Mouse (Mus musculus) heart, embryonic 10.5 days (tissue): ENCODE data around the gene Slc6a18. TPM values are rescaled to one million over a fixed set of nuclear protein-coding genes. Genes with fewer than 3 reads are reported as not detected.

Experiments
- DNase-seq: peaks from one replicate; pipeline ENCODE4 v3.0.0-alpha.2; 2017; ENCODE audit warnings: low spot score
- H3K27ac ChIP-seq: fragments of 300-500 bp; sonication (generic); 2 replicates; pipeline ENCODE4 v1.5.1; 2016; ENCODE audit warnings: mild to moderate bottlenecking
- H3K27me3 ChIP-seq: fragments of 300-500 bp; sonication (generic); 2 replicates; pipeline ENCODE4 v1.6.1; 2016; ENCODE audit warnings: mild to moderate bottlenecking; ENCODE audit not compliant: poor library complexity, insufficient read depth, severe bottlenecking
- H3K36me3 ChIP-seq: fragments of 300-500 bp; sonication (generic); 2 replicates; pipeline ENCODE4 v1.6.1; 2016; ENCODE audit warnings: mild to moderate bottlenecking, moderate library complexity
- H3K4me1 ChIP-seq: fragments of 300-500 bp; sonication (generic); 2 replicates; pipeline ENCODE4 v1.6.1; 2016; ENCODE audit warnings: mild to moderate bottlenecking
- H3K4me3 ChIP-seq: fragments of 300-500 bp; sonication (generic); 2 replicates; pipeline ENCODE4 v1.5.1; 2016; ENCODE audit warnings: mild to moderate bottlenecking, moderate library complexity
- H3K9me3 ChIP-seq: fragments of 300-500 bp; sonication (generic); 2 replicates; pipeline ENCODE4 v1.6.1; 2016; ENCODE audit warnings: mild to moderate bottlenecking, moderate library complexity
- WGBS: fragments of 180-500 bp; shearing (Covaris S2); methylation state at CpG from one replicate; pipeline ENCODE4 v1.1.7; 2016; 5-methylcytosine and 5-hydroxymethylcytosine counted together
- polyA plus RNA-seq: library from polyadenylated mRNA; unstranded; fragments of >200 nt; fragmentation: Nextera tagmentation; extraction: Ambion mirVana; gene quantifications from 2 replicates; pipeline ENCODE4 v1.2.1, GENCODE M21; 2016

The Slc6a18 gene
- polyA plus RNA-seq, 1 experiment from 2014 or later: not detected

DNA sequence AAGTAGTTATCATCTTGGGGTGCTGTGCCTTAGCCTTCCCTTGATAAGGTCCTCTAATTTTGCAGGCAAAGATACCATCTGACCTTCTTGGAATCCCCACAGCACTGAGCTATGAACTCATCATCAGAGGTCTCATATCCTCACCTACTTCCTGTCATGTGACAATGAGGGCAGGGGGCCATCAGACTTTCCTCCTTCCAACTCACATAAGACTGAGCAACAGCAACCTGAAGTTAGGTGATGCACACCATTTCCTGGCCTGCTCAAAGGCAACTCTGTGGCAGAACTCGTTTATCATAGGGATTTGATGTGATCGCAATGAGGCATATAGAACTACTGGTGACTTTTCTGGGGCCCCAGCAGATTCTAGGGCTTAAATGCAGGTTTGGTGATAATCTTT is 4.4 kb upstream of the Slc6a18 start:
- Histone ChIP-seq H3K27me3 (no peaks in the 10 kb centered on the region; the same call in 1 of the 2 replicates), H3K4me3 (no peak overlapping the region), H3K9me3 (no peaks in the 10 kb centered on the region), H3K27ac (no peak overlapping the region), H3K36me3 (no peaks in the 10 kb centered on the region), H3K4me1 (no peaks in the 10 kb centered on the region; the same call in 1 of the 2 replicates)
- DNase-seq: no peak
- WGBS: 85% methylated on average over 2 of the region's 2 CpGs

DNA sequence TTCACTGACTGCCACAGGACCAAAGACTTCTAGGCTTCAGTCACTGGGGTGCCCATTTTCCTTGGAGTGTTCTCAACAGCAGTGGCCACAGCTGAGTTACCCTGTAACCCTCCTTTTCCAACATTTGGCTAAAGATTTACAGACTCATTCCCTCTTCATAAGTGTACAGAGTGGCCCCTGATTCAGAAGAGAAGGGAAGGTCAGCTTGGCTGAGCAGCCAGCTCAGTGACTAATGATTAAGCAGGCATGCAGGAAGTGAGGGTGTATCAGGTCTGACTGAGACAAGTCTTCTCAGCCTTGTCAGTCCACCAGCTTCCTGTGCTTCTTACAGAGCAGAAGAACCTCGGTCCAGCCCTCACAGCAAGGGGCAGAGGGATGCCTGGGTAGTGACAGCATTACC is 2.6 kb upstream of the Slc6a18 start:
- no peaks in the 10 kb centered on the region for H3K36me3 ChIP-seq
- no peak for DNase-seq
- H3K4me3 ChIP-seq: no peak overlapping the region
- no peak overlapping the region for H3K27ac ChIP-seq
- WGBS: 23% methylated on average over 1 of the region's 1 CpGs
- no peaks in the 10 kb centered on the region for H3K9me3 ChIP-seq
- no peaks in the 10 kb centered on the region; the same call in 1 of the 2 replicates for H3K4me1 ChIP-seq
- H3K27me3 ChIP-seq: no peaks in the 10 kb centered on the region; the same call in 1 of the 2 replicates

DNA sequence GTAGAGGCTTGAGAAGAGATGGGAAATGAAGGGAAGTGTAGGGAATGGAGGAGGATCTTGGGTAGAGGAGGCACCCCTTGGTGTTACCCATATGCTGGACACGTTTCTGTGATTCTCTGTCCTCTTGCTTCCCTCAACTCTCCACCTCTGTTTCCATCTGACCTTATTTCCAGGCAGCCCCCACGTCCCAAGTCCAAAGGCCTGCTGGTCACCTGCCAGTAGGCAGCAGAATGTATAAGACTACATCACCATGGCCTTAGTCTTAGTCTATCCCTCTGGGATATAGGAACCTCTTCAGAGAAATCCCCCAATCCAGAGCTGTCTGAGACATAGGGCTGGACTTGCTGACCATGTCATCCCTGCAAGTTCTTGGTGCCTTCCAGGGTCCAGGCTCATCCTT is 1.5 kb upstream of the Slc6a18 start:
- no peaks in the 10 kb centered on the region for H3K36me3 ChIP-seq
- no peaks in the 10 kb centered on the region; the same call in 1 of the 2 replicates for H3K4me1 ChIP-seq
- 55% methylated on average over 2 of the region's 2 CpGs for WGBS

DNA sequence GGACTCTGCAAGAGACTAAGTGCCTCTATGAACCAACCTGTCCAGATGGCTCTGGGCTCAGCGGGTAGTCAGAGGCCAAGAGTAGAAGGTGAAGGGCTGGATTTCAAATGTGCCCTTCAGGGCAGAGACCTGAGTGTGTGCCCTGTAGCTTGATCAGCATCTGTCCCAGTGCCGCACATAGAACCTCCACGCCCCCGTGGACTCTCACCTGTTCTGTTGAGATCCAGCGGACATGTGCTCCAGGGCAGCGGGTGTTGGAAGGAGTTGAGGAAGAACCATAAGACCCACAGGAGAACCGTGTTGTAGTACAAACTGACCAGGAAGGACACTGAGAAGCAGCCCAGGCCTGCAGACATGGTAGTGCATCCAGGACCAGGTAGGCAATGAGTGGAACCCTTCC is 2.7 kb downstream of the Slc6a18 start:
- H3K36me3 ChIP-seq: no peaks in the 10 kb centered on the region
- peaks cover 11% of the 10 kb centered on the region for H3K27me3 ChIP-seq
- no peaks in the 10 kb centered on the region for H3K9me3 ChIP-seq
- no peak overlapping the region for H3K4me3 ChIP-seq
- no peaks in the 10 kb centered on the region for H3K4me1 ChIP-seq
- no peak for DNase-seq
- WGBS: 82% methylated on average over 7 of the region's 7 CpGs
- no peak overlapping the region for H3K27ac ChIP-seq

More for the DNA sequence above, 1.5 kb upstream of the Slc6a18 start:
- no peaks in the 10 kb centered on the region for H3K9me3 ChIP-seq
- no peak overlapping the region for H3K4me3 ChIP-seq
- H3K27me3 ChIP-seq: 0 out of 2 replicates have a peak, but pooled peaks cover 3% of the 10 kb centered on the region
- no peak for DNase-seq
- H3K27ac ChIP-seq: no peak overlapping the region

DNA sequence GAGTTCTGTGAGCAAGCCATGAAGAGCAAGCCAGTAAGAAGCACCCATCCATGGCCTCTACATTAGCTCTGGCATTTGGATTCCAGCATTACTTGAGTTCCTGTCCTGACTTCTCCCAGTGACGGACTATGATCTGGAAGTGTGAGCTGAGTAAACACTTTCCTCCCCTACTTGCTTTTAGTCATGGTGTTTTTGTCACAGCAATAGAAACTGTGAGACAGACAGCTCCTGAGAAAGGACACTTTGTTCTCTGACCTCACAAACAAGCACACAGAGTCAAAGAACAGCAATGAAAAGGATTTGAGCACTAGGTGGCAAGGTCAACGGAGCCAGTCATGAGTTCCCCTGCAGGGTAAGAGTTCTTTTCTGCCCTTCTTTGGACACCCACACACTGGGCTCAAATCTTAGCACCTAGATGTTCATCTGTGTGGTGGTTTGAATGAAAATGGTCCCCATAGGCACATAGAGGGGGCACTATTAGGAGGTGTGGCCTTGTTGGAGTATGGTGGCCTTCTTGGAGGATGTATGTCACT is 17.6 kb downstream of the Slc6a18 start:
- no peak for DNase-seq
- H3K4me1 ChIP-seq: no peaks in the 10 kb centered on the region
- H3K9me3 ChIP-seq: no peaks in the 10 kb centered on the region
- H3K4me3 ChIP-seq: no peak overlapping the region
- H3K27me3 ChIP-seq: peaks cover 7% of the 10 kb centered on the region; the same call in 1 of the 2 replicates
- no peak overlapping the region for H3K27ac ChIP-seq
- 76% methylated on average over 2 of the region's 2 CpGs for WGBS
- H3K36me3 ChIP-seq: no peaks in the 10 kb centered on the region

DNA sequence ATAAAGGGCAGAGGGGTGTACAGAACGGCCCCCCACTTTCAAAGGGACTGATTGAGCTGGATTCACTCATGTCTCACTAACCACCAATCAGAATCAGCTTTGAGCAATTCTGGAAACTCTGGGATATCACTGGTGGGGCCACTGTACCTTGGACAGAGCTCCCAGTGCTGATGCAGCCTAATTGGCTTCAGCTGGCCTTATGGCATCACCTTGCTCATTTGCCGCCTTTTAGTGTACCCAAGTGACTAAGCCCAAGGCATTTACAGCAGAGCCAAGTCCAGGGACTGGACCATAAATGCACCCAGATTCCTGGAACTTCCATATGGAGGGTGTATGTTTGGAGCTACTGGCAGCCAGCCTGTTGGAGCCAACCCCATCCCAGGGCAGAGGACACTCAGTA is 18.9 kb downstream of the Slc6a18 start:
- no peak overlapping the region for H3K27ac ChIP-seq
- H3K27me3 ChIP-seq: peaks cover 7% of the 10 kb centered on the region; the same call in 1 of the 2 replicates
- H3K9me3 ChIP-seq: no peaks in the 10 kb centered on the region
- no peak for DNase-seq
- no peak overlapping the region for H3K4me3 ChIP-seq
- WGBS: 44% methylated on average over 2 of the region's 2 CpGs
- no peaks in the 10 kb centered on the region for H3K4me1 ChIP-seq
- H3K36me3 ChIP-seq: no peaks in the 10 kb centered on the region

DNA sequence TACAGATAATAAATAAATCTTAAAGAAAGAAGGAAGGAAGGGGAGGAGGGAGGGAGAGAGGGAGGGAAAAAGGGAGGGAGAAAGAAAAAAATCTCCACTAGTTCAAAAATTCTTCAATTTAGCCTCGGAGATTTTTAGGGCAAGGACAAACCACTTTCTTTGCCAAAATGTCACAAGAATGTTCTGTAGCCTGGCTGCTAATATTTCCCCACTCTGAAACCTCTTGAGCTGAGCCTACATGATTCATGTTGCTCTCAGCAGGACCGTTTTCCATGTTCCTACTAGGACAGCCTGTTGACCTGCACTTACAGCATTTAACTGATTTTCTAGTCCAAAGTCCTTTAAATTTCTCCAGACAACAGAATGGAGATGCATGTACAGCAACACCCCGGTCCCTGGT is 22.8 kb downstream of the Slc6a18 start:
- no peak for DNase-seq
- Histone ChIP-seq H3K27me3 (peaks cover 7% of the 10 kb centered on the region; the same call in 1 of the 2 replicates), H3K4me3 (no peak overlapping the region), H3K9me3 (no peaks in the 10 kb centered on the region), H3K4me1 (no peaks in the 10 kb centered on the region), H3K27ac (no peak overlapping the region), H3K36me3 (no peaks in the 10 kb centered on the region)
- WGBS: 69% methylated on average over 3 of the region's 3 CpGs

DNA sequence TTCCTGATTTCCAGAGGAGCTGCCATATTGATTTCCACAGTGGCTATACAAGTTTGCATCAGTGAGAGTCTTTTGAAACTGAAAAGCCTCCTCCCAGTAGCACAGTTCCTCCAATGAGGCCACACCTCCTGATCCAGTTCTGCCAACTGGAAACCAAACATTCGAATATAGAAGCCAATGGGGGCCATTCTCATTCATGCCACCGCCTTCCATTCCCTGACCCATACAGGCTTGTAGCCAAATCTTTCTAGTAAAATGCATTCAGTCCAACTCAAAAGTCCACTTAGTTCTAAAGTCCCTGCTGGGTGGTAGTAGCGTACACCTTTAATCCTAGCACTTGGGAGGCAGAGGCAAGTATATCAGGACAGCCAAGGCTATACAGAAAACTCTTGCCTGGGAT is 24.6 kb downstream of the Slc6a18 start:
- Histone ChIP-seq H3K9me3 (no peaks in the 10 kb centered on the region), H3K27me3 (0 out of 2 replicates have a peak, but pooled peaks cover 2% of the 10 kb centered on the region), H3K27ac (no peak overlapping the region), H3K4me1 (no peaks in the 10 kb centered on the region), H3K36me3 (peaks cover 7% of the 10 kb centered on the region; the same call in 1 of the 2 replicates), H3K4me3 (no peak overlapping the region)
- 76% methylated on average over 3 of the region's 3 CpGs for whole genome bisulfite sequencing
- DNase-seq: no peak

DNA sequence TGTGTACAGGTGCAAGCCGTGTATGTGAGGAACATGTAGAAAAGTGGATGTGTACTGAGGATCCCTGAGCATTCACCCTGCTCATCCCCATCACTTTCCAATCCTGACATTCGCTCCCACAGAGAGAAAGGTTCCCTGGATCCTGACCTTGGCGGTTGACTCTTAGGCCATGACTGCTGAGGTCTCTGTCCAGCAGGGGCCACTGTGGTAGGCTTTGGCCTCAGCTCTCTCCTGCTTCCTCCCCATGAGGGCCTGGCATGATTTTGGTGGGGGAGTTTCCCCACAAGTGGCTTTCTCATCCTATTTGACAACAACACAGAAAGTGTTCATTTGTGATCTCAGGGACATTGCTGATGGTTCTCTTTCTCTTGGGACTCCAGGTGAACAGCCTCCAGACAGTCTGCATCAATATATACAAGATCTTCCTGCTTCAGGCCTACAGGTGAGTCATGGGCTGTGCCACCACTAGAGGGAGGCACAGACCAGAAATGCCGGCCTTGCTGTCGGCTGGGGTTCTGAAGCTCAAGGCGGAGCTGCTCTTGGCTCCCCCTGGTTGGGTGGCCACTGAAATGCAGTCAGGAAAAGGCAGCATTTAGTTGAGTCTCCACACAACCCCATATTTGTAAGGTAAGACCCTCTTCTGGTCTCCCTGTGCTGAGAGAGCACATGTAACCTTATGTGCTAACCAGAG is 31.3 kb downstream of the Slc6a18 start:
- no peak for DNase-seq
- H3K9me3 ChIP-seq: no peaks in the 10 kb centered on the region
- no peak overlapping the region for H3K27ac ChIP-seq
- H3K27me3 ChIP-seq: no peaks in the 10 kb centered on the region
- peaks cover 19% of the 10 kb centered on the region; the same call in 1 of the 2 replicates for H3K36me3 ChIP-seq
- H3K4me1 ChIP-seq: no peaks in the 10 kb centered on the region
- WGBS: 39% methylated on average over 6 of the region's 6 CpGs
- H3K4me3 ChIP-seq: no peak overlapping the region

DNA sequence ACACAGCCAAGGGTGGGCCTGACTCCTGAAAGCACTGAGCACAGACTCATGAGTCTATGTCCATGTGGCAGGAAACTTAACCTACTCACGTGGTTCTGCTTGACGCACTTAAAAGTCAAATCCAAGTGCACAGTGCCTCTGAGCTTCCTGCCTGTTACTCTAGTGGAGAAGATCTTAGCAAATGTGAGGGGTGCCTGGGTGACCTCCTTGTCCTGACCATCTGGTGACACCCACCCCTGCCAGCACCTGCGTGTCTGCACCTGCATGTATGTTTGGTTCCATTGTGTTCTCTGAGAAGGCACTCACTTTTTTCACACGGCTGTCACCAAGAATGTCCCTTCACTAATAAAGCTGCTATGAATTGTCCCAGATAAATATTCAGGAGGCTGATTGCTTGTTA is 36.5 kb downstream of the Slc6a18 start:
- Histone ChIP-seq H3K36me3 (no peaks in the 10 kb centered on the region; the same call in 1 of the 2 replicates), H3K27me3 (no peaks in the 10 kb centered on the region), H3K27ac (no peak overlapping the region), H3K4me1 (no peaks in the 10 kb centered on the region), H3K4me3 (no peak overlapping the region), H3K9me3 (no peaks in the 10 kb centered on the region)
- WGBS: 82% methylated on average over 4 of the region's 4 CpGs
- no peak for DNase-seq

DNA sequence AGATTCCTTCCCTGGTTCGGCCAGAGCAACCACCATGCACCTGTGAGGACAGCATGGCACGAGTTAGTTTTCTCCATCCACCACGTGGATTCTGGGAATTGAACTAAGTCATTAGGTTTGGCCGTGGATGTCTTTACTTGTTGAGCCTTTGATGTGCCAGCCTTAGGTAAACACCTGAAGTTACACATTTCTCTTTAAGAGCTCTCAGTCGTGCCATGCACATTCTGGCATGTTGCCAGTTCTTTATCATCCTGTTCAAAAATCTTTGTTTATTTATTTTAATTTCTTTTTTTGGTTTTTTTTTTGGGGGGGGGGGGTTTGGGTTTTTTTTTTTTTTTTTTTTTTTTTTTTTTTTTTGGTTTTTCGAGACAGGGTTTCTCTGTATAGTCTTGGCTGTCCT is 40.0 kb downstream of the Slc6a18 start:
- DNase-seq: no peak
- Histone ChIP-seq H3K27ac (no peak overlapping the region), H3K4me3 (no peak overlapping the region), H3K9me3 (no peaks in the 10 kb centered on the region), H3K4me1 (no peaks in the 10 kb centered on the region), H3K27me3 (no peaks in the 10 kb centered on the region), H3K36me3 (peaks cover 12% of the 10 kb centered on the region; the same call in 1 of the 2 replicates)
- 81% methylated on average over 5 of the region's 6 CpGs for WGBS

DNA sequence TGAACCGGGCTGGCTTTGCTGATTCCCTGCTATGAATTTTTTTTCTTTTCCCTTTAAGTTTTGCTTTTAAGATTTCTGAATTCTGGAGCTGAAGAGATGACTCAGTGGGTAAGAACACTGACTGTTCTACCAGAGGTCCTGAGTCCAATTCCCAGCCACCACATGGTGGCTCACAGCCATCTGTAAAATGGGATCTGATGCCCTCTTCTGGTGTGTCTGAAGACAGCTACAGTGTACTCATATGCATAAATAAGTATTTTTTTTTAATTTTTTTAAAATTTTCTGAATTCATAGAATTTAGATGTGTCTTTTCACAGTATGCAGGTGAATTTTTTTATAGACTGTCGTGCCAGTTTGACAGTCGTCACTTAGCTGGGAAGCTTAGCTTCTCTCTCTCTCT is 46.0 kb downstream of the Slc6a18 start:
- WGBS: 87% methylated on average over 3 of the region's 3 CpGs
- H3K36me3 ChIP-seq: peaks cover 12% of the 10 kb centered on the region; the same call in 1 of the 2 replicates
- DNase-seq: no peak

DNA sequence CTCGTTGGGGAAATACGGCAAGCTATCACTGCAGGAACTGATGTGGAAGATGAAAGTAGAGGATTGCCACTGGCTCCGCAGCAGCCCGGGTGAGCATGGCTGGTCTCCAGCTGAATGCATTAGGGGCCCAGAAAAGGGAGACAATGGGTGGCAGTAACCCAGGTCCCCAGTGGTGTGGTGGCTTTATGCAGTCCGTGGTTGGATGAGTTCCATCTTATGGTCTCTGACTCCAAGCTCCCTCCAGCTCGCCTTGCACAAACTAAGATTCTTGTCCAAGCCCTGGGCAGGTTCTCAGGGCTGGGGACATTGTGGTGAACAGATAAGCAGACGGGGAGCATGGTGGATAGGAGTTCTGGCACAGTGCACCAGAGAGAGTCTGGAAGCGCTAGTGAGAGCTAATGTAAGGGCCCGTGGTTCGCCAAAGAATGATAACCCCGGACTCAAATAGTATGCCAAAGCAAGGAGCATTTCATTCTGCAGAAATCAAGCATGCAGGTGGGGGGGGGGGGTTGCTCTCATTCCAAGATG is 49.2 kb downstream of the Slc6a18 start:
- peaks cover 21% of the 10 kb centered on the region for H3K4me1 ChIP-seq
- H3K27me3 ChIP-seq: peaks cover 7% of the 10 kb centered on the region; the same call in 1 of the 2 replicates
- no peaks in the 10 kb centered on the region for H3K9me3 ChIP-seq
- H3K36me3 ChIP-seq: peaks cover 5% of the 10 kb centered on the region; the same call in 1 of the 2 replicates
- H3K4me3 ChIP-seq: no peak overlapping the region
- no peak overlapping the region for H3K27ac ChIP-seq
- DNase-seq: no peak
- 84% methylated on average over 11 of the region's 11 CpGs for WGBS

More for the DNA sequence above, 46.0 kb downstream of the Slc6a18 start:
- H3K27me3 ChIP-seq: peaks cover 7% of the 10 kb centered on the region; the same call in 1 of the 2 replicates
- H3K4me3 ChIP-seq: no peak overlapping the region
- H3K27ac ChIP-seq: no peak overlapping the region
- no peaks in the 10 kb centered on the region for H3K9me3 ChIP-seq
- H3K4me1 ChIP-seq: peaks cover 13% of the 10 kb centered on the region
